Mouse (Mus musculus): ENCODE results near the gene Nfyb. TPM values are rescaled to one million over a fixed set of nuclear protein-coding genes. Genes with fewer than 3 reads are reported as not detected.

The Nfyb gene
- polyA plus RNA-seq (2017; shearing (Covaris generic)): 51.2 TPM

GRCm38 (mm10) chr10:82763840-82764631, at the start of gene Nfyb:
Gene Nfyb, minus strand, starts transcription at chr10:82764144.

Other genes starting within 250 kb of the Nfyb start
- 14.2 TPM for gene 1190007I07Rik, start 140.9 kb downstream of the Nfyb start, polyA plus RNA-seq (2017; shearing (Covaris generic))
- gene Tdg, start 134.3 kb downstream of the Nfyb start, polyA plus RNA-seq (2017; shearing (Covaris generic)): 96.6 TPM
- 0.49 TPM for gene Glt8d2, start 73.5 kb downstream of the Nfyb start, polyA plus RNA-seq (2017; shearing (Covaris generic))
- 27.6 TPM for gene Hcfc2, start 68.0 kb downstream of the Nfyb start, polyA plus RNA-seq (2017; shearing (Covaris generic))
- gene Txnrd1, start 69.8 kb upstream of the Nfyb start, polyA plus RNA-seq (2017; shearing (Covaris generic)): 75.2 TPM
- 0.39 TPM for gene Eid3, start 102.5 kb upstream of the Nfyb start, polyA plus RNA-seq (2017; shearing (Covaris generic))
- 0.26 TPM for gene Chst11, start 221.4 kb upstream of the Nfyb start, polyA plus RNA-seq (2017; shearing (Covaris generic))

All from effector memory CD4-positive, alpha-beta T cell, adult 5 months (primary cell).